Mouse (Mus musculus) erythroblast, embryonic 14.5 days (primary cell): ENCODE measurements around the gene Pabpc1l. TPM values are rescaled to one million over a fixed set of nuclear protein-coding genes. Genes with fewer than 3 reads are reported as not detected.

Experiments used
- H3K27me3 ChIP-seq: 2 replicates; pipeline ENCODE4 v1.6.1; 2012; ENCODE audit warnings: inconsistent platforms; ENCODE audit not compliant: control insufficient read depth
- H3K36me3 ChIP-seq: 2 replicates; pipeline ENCODE4 v1.6.1; 2012; ENCODE audit warnings: mild to moderate bottlenecking, inconsistent platforms; ENCODE audit not compliant: control insufficient read depth
- H3K4me1 ChIP-seq: 2 replicates; pipeline ENCODE4 v1.6.1; 2012; ENCODE audit warnings: inconsistent platforms; ENCODE audit not compliant: control insufficient read depth
- H3K4me3 ChIP-seq: replicated peaks from 2 replicates; pipeline ENCODE3; 2012; ENCODE audit warnings: moderate library complexity, mild to moderate bottlenecking, inconsistent platforms
- H3K9me3 ChIP-seq: 2 replicates; pipeline ENCODE4 v1.6.1; 2012; ENCODE audit warnings: low read length, inconsistent platforms, mixed read lengths; ENCODE audit not compliant: control insufficient read depth
- GATA1 ChIP-seq: IDR thresholded peaks from 2 replicates; pipeline ENCODE4 v1.6.1; 2012; ENCODE audit warnings: low read length, inconsistent platforms, mixed read lengths
- TAL1 ChIP-seq: IDR thresholded peaks from 3 replicates; pipeline ENCODE4 v1.6.1; 2012; ENCODE audit warnings: low read length, inconsistent platforms, mixed read lengths
- polyA plus RNA-seq: library from polyadenylated mRNA; stranded (reverse); fragments of >175 nt; gene quantifications from 2 replicates; pipeline ENCODE4 v1.2.3, GENCODE M21; 2012

Gene Pabpc1l
- polyA plus RNA-seq, 1 experiment: 0.09 TPM

GRCm38 (mm10) chr2:164004503-164004902, 20.7 kb upstream of the Pabpc1l start:
- no peak for TF ChIP-seq GATA1
- no peak for TF ChIP-seq TAL1
- peaks cover 22% of the 10 kb centered on the region for H3K4me1 ChIP-seq
- H3K27me3 ChIP-seq: no peaks in the 10 kb centered on the region
- H3K4me3 ChIP-seq: no peak overlapping the region
- H3K9me3 ChIP-seq: no peaks in the 10 kb centered on the region
- peaks cover 37% of the 10 kb centered on the region for H3K36me3 ChIP-seq

- Histone ChIP-seq H3K4me3 (no peak overlapping the region), H3K27me3 (no peaks in the 10 kb centered on the region), H3K4me1 (peaks cover 27% of the 10 kb centered on the region), H3K9me3 (no peaks in the 10 kb centered on the region), H3K36me3 (peaks cover 36% of the 10 kb centered on the region)
- TF ChIP-seq GATA1 (no peak), TAL1 (no peak)
Observed at GRCm38 (mm10) chr2:164006932-164007331, 18.3 kb upstream of the Pabpc1l start.

GRCm38 (mm10) chr2:164007547-164007946, 17.7 kb upstream of the Pabpc1l start:
- Histone ChIP-seq H3K9me3 (no peaks in the 10 kb centered on the region), H3K4me3 (no peak overlapping the region), H3K4me1 (peaks cover 32% of the 10 kb centered on the region), H3K27me3 (no peaks in the 10 kb centered on the region), H3K36me3 (peaks cover 36% of the 10 kb centered on the region)
- TF ChIP-seq GATA1 (no peak), TAL1 (no peak)

- H3K27me3 ChIP-seq: no peaks in the 10 kb centered on the region
- H3K4me1 ChIP-seq: peaks cover 29% of the 10 kb centered on the region
- peaks cover 36% of the 10 kb centered on the region for H3K36me3 ChIP-seq
- TF ChIP-seq GATA1 (no peak), TAL1 (no peak)
- H3K9me3 ChIP-seq: no peaks in the 10 kb centered on the region
- no peak overlapping the region for H3K4me3 ChIP-seq
Observed at GRCm38 (mm10) chr2:164007987-164008545, 17.2 kb upstream of the Pabpc1l start.

- H3K9me3 ChIP-seq: no peaks in the 10 kb centered on the region
- no peak overlapping the region for H3K4me3 ChIP-seq
- H3K4me1 ChIP-seq: peaks cover 24% of the 10 kb centered on the region
- peaks cover 43% of the 10 kb centered on the region for H3K36me3 ChIP-seq
- TF ChIP-seq TAL1 (no peak), GATA1 (no peak)
- H3K27me3 ChIP-seq: no peaks in the 10 kb centered on the region
Observed at GRCm38 (mm10) chr2:164009227-164009626, 16.0 kb upstream of the Pabpc1l start.

GRCm38 (mm10) chr2:164010496-164010895, 14.8 kb upstream of the Pabpc1l start:
- H3K27me3 ChIP-seq: no peaks in the 10 kb centered on the region
- H3K4me1 ChIP-seq: peaks cover 24% of the 10 kb centered on the region
- H3K4me3 ChIP-seq: no peak overlapping the region
- no peak for TF ChIP-seq TAL1
- no peak for TF ChIP-seq GATA1
- no peaks in the 10 kb centered on the region for H3K9me3 ChIP-seq
- peaks cover 54% of the 10 kb centered on the region for H3K36me3 ChIP-seq

- no peak for TF ChIP-seq GATA1
- TF ChIP-seq TAL1: no peak
- Histone ChIP-seq H3K36me3 (peaks cover 59% of the 10 kb centered on the region), H3K4me3 (no peak overlapping the region), H3K27me3 (no peaks in the 10 kb centered on the region), H3K9me3 (no peaks in the 10 kb centered on the region), H3K4me1 (peaks cover 24% of the 10 kb centered on the region)
Observed at GRCm38 (mm10) chr2:164010944-164011343, 14.3 kb upstream of the Pabpc1l start.

- Histone ChIP-seq H3K27me3 (no peaks in the 10 kb centered on the region), H3K36me3 (peaks cover 91% of the 10 kb centered on the region), H3K9me3 (no peaks in the 10 kb centered on the region), H3K4me3 (no peak overlapping the region), H3K4me1 (peaks cover 11% of the 10 kb centered on the region)
- TF ChIP-seq GATA1 (no peak), TAL1 (no peak)
Observed at GRCm38 (mm10) chr2:164015304-164015703, 9.9 kb upstream of the Pabpc1l start.

GRCm38 (mm10) chr2:164018910-164019309, 6.3 kb upstream of the Pabpc1l start:
- H3K27me3 ChIP-seq: no peaks in the 10 kb centered on the region
- TF ChIP-seq GATA1 (no peak), TAL1 (no peak)
- H3K4me3 ChIP-seq: no peak overlapping the region
- H3K4me1 ChIP-seq: no peaks in the 10 kb centered on the region
- H3K36me3 ChIP-seq: peaks cover 56% of the 10 kb centered on the region
- H3K9me3 ChIP-seq: no peaks in the 10 kb centered on the region

- TF ChIP-seq TAL1: no peak
- TF ChIP-seq GATA1: no peak
- no peaks in the 10 kb centered on the region for H3K27me3 ChIP-seq
- H3K4me1 ChIP-seq: no peaks in the 10 kb centered on the region
- peaks cover 45% of the 10 kb centered on the region for H3K36me3 ChIP-seq
- no peak overlapping the region for H3K4me3 ChIP-seq
- no peaks in the 10 kb centered on the region for H3K9me3 ChIP-seq
Observed at GRCm38 (mm10) chr2:164019943-164020342, 5.3 kb upstream of the Pabpc1l start.
